In the genomic region with DNA sequence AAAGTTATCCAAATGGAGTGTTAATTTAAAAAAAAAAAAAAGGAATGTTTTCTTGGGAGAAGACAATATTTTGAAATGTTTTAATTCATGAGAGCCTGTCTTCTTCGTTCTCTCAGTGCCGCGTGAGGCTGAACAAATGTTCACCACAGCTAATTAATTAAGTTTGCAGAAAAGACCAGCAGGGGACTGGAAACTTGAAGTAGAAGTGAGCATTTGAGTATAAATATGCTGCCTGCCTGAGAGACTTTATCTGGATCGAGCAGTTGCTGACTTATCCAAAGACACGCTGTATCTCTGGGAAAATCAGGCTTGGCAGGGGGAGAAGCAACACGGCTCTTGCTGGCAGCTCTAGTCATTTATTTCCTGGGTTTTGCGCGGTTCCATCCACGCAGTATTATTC, we compare ENCODE assay signal across 20 mouse cellular contexts. TPM values are rescaled to one million over a fixed set of nuclear protein-coding genes. Genes with fewer than 3 reads are reported as not detected.
DNase-seq lines count a peak whose midpoint lies in the region; ATAC-seq and TF ChIP-seq lines count a peak whose summit lies in the region.
"Had no signal": no experiment of that assay in that cellular context is flagged by ENCODE, and none has a peak within 500 bp of the region (broad histone marks: within the 10 kb centered on the region; RNA-seq: fewer than 3 reads in every experiment).

No protein-coding gene starts in this region.

- peak; percentile 18 to 49 for DNase-seq in layer of hippocampus, adult 18-20 months (ENCODE audit: low spot score in 2 of 2)
- no peak for DNase-seq in layer of hippocampus, adult 9-10 months (ENCODE audit: low spot score)
- DNase-seq in lung, postnatal 0 days (ENCODE audit: low spot score), result peak; percentile 37
- no peak for DNase-seq in lung, adult 2 months
- peak; percentile 82 for DNase-seq in brain, embryonic 18.5 days (ENCODE audit: low read depth, low spot score)
- DNase-seq: adrenal gland, postnatal 14 days; cerebellum, adult 18-20 months; cerebellum, postnatal 25 days; embryo, embryonic 11 days; gastrocnemius, postnatal 10 days; heart, adult 18-20 months; heart, postnatal 36 days; kidney, adult 11 months; kidney, postnatal 10 days had no signal

- peaks cover 8% of the 10 kb centered on the region for H3K9me3 ChIP-seq in forebrain, embryonic 16.5 days (ENCODE audit: control insufficient read depth, low read length)
- H3K9me3 ChIP-seq in forebrain, embryonic 12.5 days, result peaks cover 10% of the 10 kb centered on the region
- H3K9me3 ChIP-seq in lung, postnatal 0 days (ENCODE audit: low read length), result no peaks in the 10 kb centered on the region
- H3K9me3 ChIP-seq: limb, embryonic 15.5 days; liver, embryonic 15.5 days had no signal

- no peaks in the 10 kb centered on the region for H3K36me3 ChIP-seq in forebrain, embryonic 16.5 days (ENCODE audit: control insufficient read depth, insufficient read depth)
- H3K36me3 ChIP-seq in forebrain, embryonic 12.5 days (replicated peaks), result no peaks in the 10 kb centered on the region
- H3K36me3 ChIP-seq in lung, postnatal 0 days (ENCODE audit: insufficient read depth, low read length), result no peaks in the 10 kb centered on the region
- H3K36me3 ChIP-seq: limb, embryonic 15.5 days; liver, embryonic 15.5 days had no signal

- H3K4me2 ChIP-seq in forebrain, embryonic 16.5 days (ENCODE audit: low read length), result no peak overlapping the region
- H3K4me2 ChIP-seq in forebrain, embryonic 12.5 days, result no peak overlapping the region
- H3K4me2 ChIP-seq in lung, postnatal 0 days (replicated peaks; ENCODE audit: low read depth, low read length), result no peak overlapping the region
- H3K4me2 ChIP-seq: limb, embryonic 15.5 days; liver, embryonic 15.5 days had no signal

- no peak overlapping the region for H3K27ac ChIP-seq in forebrain, embryonic 16.5 days (ENCODE audit: low read length)
- no peak overlapping the region for H3K27ac ChIP-seq in forebrain, embryonic 12.5 days
- H3K27ac ChIP-seq in lung, postnatal 0 days (ENCODE audit: low read length), result no peak overlapping the region
- H3K27ac ChIP-seq: limb, embryonic 15.5 days; liver, embryonic 15.5 days had no signal

- peaks cover 4% of the 10 kb centered on the region; the same call in 1 of the 2 replicates for H3K4me1 ChIP-seq in forebrain, embryonic 16.5 days (replicated peaks; ENCODE audit: control insufficient read depth, insufficient read depth, low read length)
- H3K4me1 ChIP-seq in forebrain, embryonic 12.5 days, result peaks cover 9% of the 10 kb centered on the region; the same call in 1 of the 2 replicates
- no peaks in the 10 kb centered on the region for H3K4me1 ChIP-seq in lung, postnatal 0 days (ENCODE audit: insufficient read depth, low read depth, low read length)
- no peaks in the 10 kb centered on the region for H3K4me1 ChIP-seq in lung, adult 2 months (ENCODE audit: control insufficient read depth, insufficient read depth, low read length)
- H3K4me1 ChIP-seq: limb, embryonic 15.5 days; liver, embryonic 15.5 days; megakaryocyte, embryonic 14.5 days had no signal

- peak; percentile 78 for ATAC-seq in forebrain, embryonic 16.5 days
- no peak for ATAC-seq in forebrain, embryonic 12.5 days (ENCODE audit: low FRiP score)
- ATAC-seq in lung, postnatal 0 days, result peak; percentile 9; the same call in 1 of the 2 replicates

- WGBS in forebrain, embryonic 16.5 days, result 14% methylated on average over 9 of the region's 9 CpGs
- WGBS in forebrain, embryonic 12.5 days, result 48% methylated on average over 9 of the region's 9 CpGs
- 45% methylated on average over 9 of the region's 9 CpGs for WGBS in lung, postnatal 0 days
- WGBS in lung, adult 2 months, result 46% methylated on average over 9 of the region's 9 CpGs

- no peak for TF ChIP-seq POLR2A in lung, adult 2 months (IDR thresholded peaks at IDR 0.05; ENCODE audit: borderline replicate concordance, extremely low read depth, low read depth, low read length)

- peaks cover 17% of the 10 kb centered on the region for H3K27me3 ChIP-seq in forebrain, embryonic 16.5 days (replicated peaks; ENCODE audit: control insufficient read depth, insufficient read depth, low read length)
- H3K27me3 ChIP-seq in forebrain, embryonic 12.5 days, result peaks cover 6% of the 10 kb centered on the region; the same call in 1 of the 2 replicates
- H3K27me3 ChIP-seq in lung, postnatal 0 days (replicated peaks; ENCODE audit: insufficient read depth, low read length), result no peaks in the 10 kb centered on the region
- H3K27me3 ChIP-seq: limb, embryonic 15.5 days; liver, embryonic 15.5 days; megakaryocyte, embryonic 14.5 days had no signal

- no peak overlapping the region for H3K9ac ChIP-seq in forebrain, embryonic 16.5 days (replicated peaks; ENCODE audit: low read depth, low read length)
- H3K9ac ChIP-seq in forebrain, embryonic 12.5 days, result no peak overlapping the region
- no peak overlapping the region for H3K9ac ChIP-seq in lung, postnatal 0 days (replicated peaks; ENCODE audit: low read depth)
- H3K9ac ChIP-seq: limb, embryonic 15.5 days; liver, embryonic 15.5 days had no signal

- no peak for TF ChIP-seq CTCF in lung, postnatal 0 days (IDR thresholded peaks at IDR 0.05)
- no peak for TF ChIP-seq CTCF in lung, adult 2 months (IDR thresholded peaks at IDR 0.05; ENCODE audit: insufficient read depth, low read length)

- no peak overlapping the region for H3K4me3 ChIP-seq in forebrain, embryonic 16.5 days (replicated peaks; ENCODE audit: low read length)
- H3K4me3 ChIP-seq in forebrain, embryonic 12.5 days (replicated peaks), result no peak overlapping the region
- H3K4me3 ChIP-seq in lung, postnatal 0 days (ENCODE audit: low read depth, low read length), result no peak overlapping the region
- H3K4me3 ChIP-seq in lung, adult 2 months (replicated peaks; ENCODE audit: extremely low read depth, low read depth, low read length), result no peak overlapping the region
- H3K4me3 ChIP-seq: limb, embryonic 15.5 days; liver, embryonic 15.5 days; megakaryocyte, embryonic 14.5 days had no signal

- TF ChIP-seq EP300 in lung, postnatal 0 days (IDR thresholded peaks at IDR 0.05), result no peak

RNA-seq across cellular contexts. Expression of gene Prox1, which starts 49.9 kb away (rescaled TPM):
- 8.1 and 9.4 TPM in 2 replicates for polyA plus RNA-seq in forebrain, embryonic 16.5 days (2015; fragmentation: Nextera tagmentation; extraction: Ambion mirVana)
- polyA plus RNA-seq in forebrain, embryonic 12.5 days (2016; fragmentation: Nextera tagmentation; extraction: Ambion mirVana), result 13.4 and 16.3 TPM in 2 replicates
- 10 to 100 TPM; 77.4 to 83.6 TPM for total RNA-seq in layer of hippocampus, adult 18-20 months (2021)
- 1.1 and 1.5 TPM in 2 replicates for polyA plus RNA-seq in lung, postnatal 0 days (2015; fragmentation: Nextera tagmentation; extraction: Ambion mirVana)
- 0.78 and 1.2 TPM in 2 replicates for polyA plus RNA-seq in lung, adult 2 months (2012; rRNA removed)
- total RNA-seq: MEL had no signal

Comparison
In these comparisons a context has a peak if more than half of its experiments do, and no peak if none do; other contexts are left out.
1. DNase-seq: peak in layer of hippocampus, adult 18-20 months (2 of 2), lung, postnatal 0 days (single experiment) and brain, embryonic 18.5 days (single experiment); none in layer of hippocampus, adult 9-10 months (single experiment) and lung, adult 2 months (single experiment).